Comparison of ENCODE assay signal across 11 mouse cellular contexts in the genomic region with DNA sequence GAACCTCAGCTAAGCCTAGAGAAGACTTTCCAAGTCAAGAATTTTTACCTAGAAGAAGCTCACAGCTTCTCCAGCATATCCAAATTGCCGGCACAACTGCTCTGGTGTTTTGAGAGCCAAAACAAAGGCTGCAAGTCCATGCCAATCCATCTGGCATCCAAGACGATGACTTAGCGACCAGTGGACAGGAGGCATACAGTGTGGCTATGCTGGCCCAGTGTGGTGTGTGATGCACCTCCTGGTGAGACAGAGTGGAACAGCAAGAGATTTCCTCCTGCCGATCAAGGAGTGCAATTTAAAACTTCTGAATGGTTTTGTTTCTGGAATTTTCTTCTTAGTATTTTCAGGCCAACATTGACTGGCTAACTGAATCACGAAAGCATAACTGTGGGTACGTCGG. TPM values are rescaled to one million over a fixed set of nuclear protein-coding genes. Genes with fewer than 3 reads are reported as not detected.
DNase-seq lines count a peak whose midpoint lies in the region; ATAC-seq and TF ChIP-seq lines count a peak whose summit lies in the region.
"Had no signal": no experiment of that assay in that cellular context is flagged by ENCODE, and none has a peak within 500 bp of the region (broad histone marks: within the 10 kb centered on the region; RNA-seq: fewer than 3 reads in every experiment).

No protein-coding gene starts in this region.

- WGBS in kidney, adult 2 months = 86% methylated on average over 7 of the region's 7 CpGs

- H3K36me3 ChIP-seq in kidney, adult 2 months (ENCODE audit: control insufficient read depth, insufficient read depth, low read length) = no peaks in the 10 kb centered on the region
- H3K36me3 ChIP-seq: kidney, embryonic 15.5 days; limb, embryonic 10.5 days; neural tube, embryonic 12.5 days had no signal

- no peaks in the 10 kb centered on the region for H3K4me1 ChIP-seq in kidney, adult 2 months (ENCODE audit: control insufficient read depth, insufficient read depth, low read length)
- H3K4me1 ChIP-seq: kidney, embryonic 15.5 days; limb, embryonic 10.5 days; neural tube, embryonic 12.5 days had no signal

- no peak overlapping the region for H3K4me3 ChIP-seq in kidney, adult 2 months (ENCODE audit: insufficient read depth, low read depth, low read length)
- H3K4me3 ChIP-seq: kidney, embryonic 15.5 days; limb, embryonic 10.5 days; neural tube, embryonic 12.5 days had no signal

- 0 out of 2 replicates have a peak, but pooled peaks have one; percentile 36 for ATAC-seq in megakaryocyte, adult 5-6 weeks (ENCODE audit: poor library complexity, severe bottlenecking)

- no peaks in the 10 kb centered on the region for H3K27me3 ChIP-seq in kidney, adult 2 months (replicated peaks; ENCODE audit: control insufficient read depth, insufficient read depth, low read length)
- H3K27me3 ChIP-seq: kidney, embryonic 15.5 days; neural tube, embryonic 12.5 days had no signal

- H3K27ac ChIP-seq in kidney, adult 2 months (ENCODE audit: insufficient read depth, low read depth, low read length) = no peak overlapping the region
- H3K27ac ChIP-seq: kidney, embryonic 15.5 days; limb, embryonic 10.5 days; neural tube, embryonic 12.5 days had no signal

- TF ChIP-seq POLR2A in kidney, adult 2 months (IDR thresholded peaks at IDR 0.05; ENCODE audit: low read depth, low read length) = no peak

- DNase-seq in kidney, adult 2 months = no peak
- no peak for DNase-seq in kidney, adult 18-20 months
- DNase-seq in retina, embryonic 14.5 days (ENCODE audit: low spot score) = peak; percentile 35
- DNase-seq in retina, postnatal 1 day = no peak
- DNase-seq in brain, adult 2 months (ENCODE audit: low read depth, low spot score) = peak; percentile 43
- no peak for DNase-seq in B cell, adult 2 months
- no peak for DNase-seq in urinary bladder, postnatal 14 days (ENCODE audit: low spot score)

- TF ChIP-seq CTCF in kidney, adult 2 months (conservative IDR thresholded peaks at IDR 0.05; ENCODE audit: insufficient read depth, insufficient read length, low read depth, low read length) = 0 out of 2 replicates have a peak, but pooled peaks have one; percentile 29

RNA-seq across cellular contexts. Expression of a gene that starts 15.2 kb away (rescaled TPM):
- 28.0 and 32.5 TPM in 2 replicates for polyA plus RNA-seq in kidney, adult 2 months (2012; rRNA removed)
- 81.7 and 82.1 TPM in 2 replicates for total RNA-seq in megakaryocyte, adult 5-6 weeks (2015)
- total RNA-seq in megakaryocyte, adult 5-6 weeks (2017) = 93.8 and 106 TPM in 2 replicates

RNA-seq across cellular contexts. Expression of a gene that starts 17.9 kb away (rescaled TPM):
- polyA plus RNA-seq in kidney, adult 2 months (2012; rRNA removed) = 10.7 and 11.5 TPM in 2 replicates
- 29.8 and 31.3 TPM in 2 replicates for total RNA-seq in megakaryocyte, adult 5-6 weeks (2015)
- 25.1 and 32.3 TPM in 2 replicates for total RNA-seq in megakaryocyte, adult 5-6 weeks (2017)
- polyA plus RNA-seq: neural tube, embryonic 12.5 days had no signal

RNA-seq across cellular contexts. Expression of a gene that starts 31.8 kb away (rescaled TPM):
- polyA plus RNA-seq in kidney, adult 2 months (2012; rRNA removed) = 6.1 and 7.9 TPM in 2 replicates
- total RNA-seq in megakaryocyte, adult 5-6 weeks (2015) = 0.83 and 1.6 TPM in 2 replicates
- 0.45 and 0.48 TPM in 2 replicates for total RNA-seq in megakaryocyte, adult 5-6 weeks (2017)

Comparison
In these comparisons a context has a peak if more than half of its experiments do, and no peak if none do; other contexts are left out.
1. DNase-seq: peak in retina, embryonic 14.5 days (single experiment) and brain, adult 2 months (single experiment); none in kidney, adult 2 months (single experiment), kidney, adult 18-20 months (single experiment), retina, postnatal 1 day (single experiment), B cell, adult 2 months (0 of 2) and urinary bladder, postnatal 14 days (single experiment).